In genomic region chr16:32512921-32513320, GRCm38 (mm10) we compare ENCODE assay signal across 11 mouse cellular contexts. TPM values are rescaled to one million over a fixed set of nuclear protein-coding genes. Genes with fewer than 3 reads are reported as not detected.
DNase-seq lines count a peak whose midpoint lies in the region; ATAC-seq and TF ChIP-seq lines count a peak whose summit lies in the region.
"Had no signal": no experiment of that assay in that cellular context is flagged by ENCODE, and none has a peak within 500 bp of the region (broad histone marks: within the 10 kb centered on the region; RNA-seq: fewer than 3 reads in every experiment).

No protein-coding gene starts in this region.

- no peaks in the 10 kb centered on the region for H3K9me3 ChIP-seq in kidney, postnatal 0 days (replicated peaks; ENCODE audit: low read length)
- H3K9me3 ChIP-seq in liver, embryonic 13.5 days (replicated peaks), result no peaks in the 10 kb centered on the region

- 66% methylated on average over 3 of the region's 3 CpGs for WGBS in kidney, postnatal 0 days
- 89% methylated on average over 3 of the region's 3 CpGs for WGBS in liver, embryonic 13.5 days (ENCODE audit: insufficient replicate concordance)

- no peaks in the 10 kb centered on the region; the same call in 1 of the 2 replicates for H3K4me1 ChIP-seq in kidney, postnatal 0 days (replicated peaks; ENCODE audit: insufficient read depth, low read length)
- H3K4me1 ChIP-seq in cortical plate, adult 2 months (ENCODE audit: control insufficient read depth, insufficient read depth, low read length), result peaks cover 6% of the 10 kb centered on the region
- H3K4me1 ChIP-seq in liver, embryonic 13.5 days (replicated peaks), result peaks cover 99% of the 10 kb centered on the region

- H3K36me3 ChIP-seq in kidney, postnatal 0 days (ENCODE audit: insufficient read depth, low read length), result no peaks in the 10 kb centered on the region
- no peaks in the 10 kb centered on the region for H3K36me3 ChIP-seq in liver, embryonic 13.5 days

- no peak overlapping the region for H3K27ac ChIP-seq in kidney, postnatal 0 days
- H3K27ac ChIP-seq in cortical plate, adult 2 months (ENCODE audit: insufficient read depth, low read length), result 0 out of 2 replicates have a peak overlapping the region, but pooled peaks have one; percentile 23
- peak overlapping the region; percentile 98 for H3K27ac ChIP-seq in liver, embryonic 13.5 days

- 0 out of 2 replicates have a peak overlapping the region, but pooled peaks have one; percentile 2 for H3K9ac ChIP-seq in kidney, postnatal 0 days (ENCODE audit: low read depth, low read length)
- H3K9ac ChIP-seq in liver, embryonic 13.5 days, result peak overlapping the region; percentile 78

- intact Hi-C loops in heart, postnatal 14 days (cut with DNase I), result no loop called here

- DNase-seq in adrenal gland, postnatal 25 days, result peak; percentile 27
- no peak for DNase-seq in adrenal gland, adult 8-10 months
- no peak for DNase-seq in kidney, postnatal 0 days (ENCODE audit: low spot score)
- DNase-seq in kidney, adult 9 months, result no peak
- no peak for DNase-seq in liver, embryonic 13.5 days
- DNase-seq in cerebellum, postnatal 4 days (ENCODE audit: low spot score in 2 of 2), result no peak
- DNase-seq in heart, postnatal 14 days, result no peak

- no peak overlapping the region for H3K4me2 ChIP-seq in kidney, postnatal 0 days (ENCODE audit: low read length)
- peak overlapping the region; percentile 64 for H3K4me2 ChIP-seq in liver, embryonic 13.5 days

- no peak overlapping the region for H3K4me3 ChIP-seq in kidney, postnatal 0 days (replicated peaks; ENCODE audit: low read depth, low read length)
- H3K4me3 ChIP-seq in cortical plate, adult 2 months (ENCODE audit: insufficient read depth, low read length), result no peak overlapping the region
- H3K4me3 ChIP-seq in liver, embryonic 13.5 days (replicated peaks), result 0 out of 2 replicates have a peak overlapping the region, but pooled peaks have one; percentile 21

- no peak for TF ChIP-seq POLR2A in cortical plate, adult 2 months (IDR thresholded peaks at IDR 0.05; ENCODE audit: extremely low read depth, insufficient read depth, low read length)

- no peaks in the 10 kb centered on the region for H3K27me3 ChIP-seq in kidney, postnatal 0 days (ENCODE audit: insufficient read depth, low read length)
- H3K27me3 ChIP-seq in liver, embryonic 13.5 days, result no peaks in the 10 kb centered on the region

- ATAC-seq in kidney, postnatal 0 days (replicated peaks; ENCODE audit: low FRiP score, low read depth), result no peak
- ATAC-seq in liver, embryonic 13.5 days (ENCODE audit: low read depth), result no peak

- TF ChIP-seq CTCF in kidney, postnatal 0 days (IDR thresholded peaks at IDR 0.05; ENCODE audit: low read depth), result no peak
- TF ChIP-seq CTCF in cortical plate, adult 2 months (IDR thresholded peaks at IDR 0.05; ENCODE audit: extremely low read depth, insufficient read depth, low read length), result no peak

RNA-seq across cellular contexts. Expression of gene Zdhhc19, which starts 16.9 kb away (rescaled TPM):
- total RNA-seq in adrenal gland, postnatal 25 days (2021), result not detected in 2 replicates
- total RNA-seq in adrenal gland, adult 8-10 months (2022), result not detected
- 0.11 TPM in 1 of 2 replicates, not detected in the other for polyA plus RNA-seq in kidney, postnatal 0 days (2015; fragmentation: Nextera tagmentation; extraction: Ambion mirVana)
- polyA plus RNA-seq in cortical plate, adult 2 months (2012; rRNA removed), result not detected in 2 replicates
- polyA plus RNA-seq in liver, embryonic 13.5 days (2015; fragmentation: Nextera tagmentation; extraction: Ambion mirVana), result not detected in 2 replicates
- total RNA-seq in heart, postnatal 14 days (2021), result not detected
- total RNA-seq: liver, adult 2 months had no signal
- polyA plus RNA-seq: heart, embryonic 14.5 days; kidney, embryonic 16.5 days; liver, adult 2 months had no signal

RNA-seq across cellular contexts. Expression of gene Slc51a, which starts 25.2 kb away (rescaled TPM):
- total RNA-seq in adrenal gland, postnatal 25 days (2021), result not detected in 2 replicates
- under 1 TPM; 0.22 to 0.34 (median 0.27) TPM for total RNA-seq in adrenal gland, adult 8-10 months (2022)
- 4.3 TPM in 2 replicates for polyA plus RNA-seq in kidney, postnatal 0 days (2015; fragmentation: Nextera tagmentation; extraction: Ambion mirVana)
- 0.04 TPM in 1 of 2 replicates, not detected in the other for polyA plus RNA-seq in cortical plate, adult 2 months (2012; rRNA removed)
- 0.65 and 0.71 TPM in 2 replicates for polyA plus RNA-seq in liver, embryonic 13.5 days (2015; fragmentation: Nextera tagmentation; extraction: Ambion mirVana)
- 1 to 10 TPM; 2.3 TPM for total RNA-seq in heart, postnatal 14 days (2021)
- total RNA-seq: liver, adult 2 months had no signal
